In genomic region chr6:87672661-87673060, GRCm38 (mm10) we compare ENCODE assay signal across 9 mouse cellular contexts. TPM values are rescaled to one million over a fixed set of nuclear protein-coding genes. Genes with fewer than 3 reads are reported as not detected.
A peak's percentile ranks its signal among the peaks of the same experiment; 100 is the strongest.
DNase-seq lines count a peak whose midpoint lies in the region; ATAC-seq and TF ChIP-seq lines count a peak whose summit lies in the region.
"Had no signal": no experiment of that assay in that cellular context is flagged by ENCODE, and none has a peak within 500 bp of the region (broad histone marks: within the 10 kb centered on the region; RNA-seq: fewer than 3 reads in every experiment).

No protein-coding gene starts in this region.

- peaks cover 1% of the 10 kb centered on the region for H3K4me1 ChIP-seq in heart, adult 2 months (ENCODE audit: control insufficient read depth, insufficient read depth, low read length)
- peaks cover 31% of the 10 kb centered on the region for H3K4me1 ChIP-seq in E14TG2a.4 (replicated peaks; ENCODE audit: low read depth, low read length)
- H3K4me1 ChIP-seq in forebrain, embryonic 15.5 days, result peaks cover 23% of the 10 kb centered on the region
- H3K4me1 ChIP-seq in liver, embryonic 14.5 days (replicated peaks; ENCODE audit: control insufficient read depth in 2 of 2, insufficient read depth in 2 of 2, low read length in 1 of 2), result peaks cover 45% of the 10 kb centered on the region in 2 experiments

- no peak for TF ChIP-seq EP300 in heart, adult 2 months (IDR thresholded peaks at IDR 0.05; ENCODE audit: insufficient read depth, low read depth, low read length)
- no peak for TF ChIP-seq EP300 in liver, embryonic 14.5 days (IDR thresholded peaks at IDR 0.05; ENCODE audit: low read depth)

- peak; percentile 4; the same call in 1 of the 2 replicates for ATAC-seq in forebrain, embryonic 15.5 days (replicated peaks)
- ATAC-seq in liver, embryonic 14.5 days (ENCODE audit: insufficient read depth), result no peak

- peak overlapping the region; percentile 44 for H3K4me2 ChIP-seq in forebrain, embryonic 15.5 days (replicated peaks)
- peak overlapping the region; percentile 63 for H3K4me2 ChIP-seq in liver, embryonic 14.5 days (ENCODE audit: low read depth)

- peak overlapping the region; percentile 61; the same call in 1 of the 2 replicates for H3K27ac ChIP-seq in heart, adult 2 months
- H3K27ac ChIP-seq in forebrain, embryonic 15.5 days (replicated peaks), result no peak overlapping the region
- peak overlapping the region; percentile 63 for H3K27ac ChIP-seq in liver, embryonic 14.5 days

- no peak for TF ChIP-seq CTCF in heart, adult 2 months (IDR thresholded peaks at IDR 0.05)
- TF ChIP-seq CTCF in E14TG2a.4 (conservative IDR thresholded peaks at IDR 0.05; ENCODE audit: low read length), result no peak
- TF ChIP-seq CTCF in liver, embryonic 14.5 days (IDR thresholded peaks at IDR 0.05; ENCODE audit: low read depth), result no peak

- intact Hi-C loops in heart, adult 2 months (cut with DNase I), result loop anchor here (5.0 kb wide), 1 partner anchor 275 kb away; no protein-coding TSS in a partner anchor
- intact Hi-C loops in heart, postnatal 36 days (cut with DNase I), result loop anchor here (5.0 kb wide), 2 partner anchors 140 to 275 kb away; partner anchors contain the start of gene Rab43

- no peaks in the 10 kb centered on the region for H3K27me3 ChIP-seq in heart, adult 2 months (ENCODE audit: control insufficient read depth, insufficient read depth, low read length)
- no peaks in the 10 kb centered on the region for H3K27me3 ChIP-seq in E14TG2a.4 (ENCODE audit: insufficient read depth, low read length)
- H3K27me3 ChIP-seq in forebrain, embryonic 15.5 days, result no peaks in the 10 kb centered on the region
- no peaks in the 10 kb centered on the region for H3K27me3 ChIP-seq in liver, embryonic 14.5 days (ENCODE audit: control insufficient read depth, insufficient read depth, low read length)
- H3K27me3 ChIP-seq: Patski had no signal

- no peaks in the 10 kb centered on the region for H3K79me2 ChIP-seq in heart, adult 2 months (replicated peaks; ENCODE audit: control insufficient read depth, insufficient read depth, low read length)

- H3K36me3 ChIP-seq in heart, adult 2 months (ENCODE audit: control insufficient read depth, insufficient read depth, low read length), result 0 out of 2 replicates have a peak, but pooled peaks cover 3% of the 10 kb centered on the region
- H3K36me3 ChIP-seq in E14TG2a.4 (ENCODE audit: insufficient read depth, low read length), result no peaks in the 10 kb centered on the region
- H3K36me3 ChIP-seq in forebrain, embryonic 15.5 days, result no peaks in the 10 kb centered on the region
- no peaks in the 10 kb centered on the region for H3K36me3 ChIP-seq in liver, embryonic 14.5 days (replicated peaks; ENCODE audit: control insufficient read depth, insufficient read depth, low read depth)

- DNase-seq in heart, adult 2 months, result no peak
- no peak for DNase-seq in heart, postnatal 36 days
- DNase-seq in liver, embryonic 14.5 days (ENCODE audit: low read depth in 3 of 3, low spot score in 3 of 3), result no peak
- no peak for DNase-seq in adrenal gland, adult 18-20 months (ENCODE audit: low spot score in 2 of 2)
- no peak for DNase-seq in adrenal gland, postnatal 36 days
- DNase-seq in right cerebral cortex, postnatal 10 days (ENCODE audit: low spot score in 2 of 2), result no peak

- 47% methylated on average over 4 of the region's 4 CpGs for WGBS in heart, adult 2 months
- 49% methylated on average over 4 of the region's 4 CpGs for WGBS in forebrain, embryonic 15.5 days
- WGBS in liver, embryonic 14.5 days (ENCODE audit: insufficient replicate concordance), result 29% methylated on average over 4 of the region's 4 CpGs

- no peak for TF ChIP-seq POLR2A in heart, adult 2 months (IDR thresholded peaks at IDR 0.05; ENCODE audit: insufficient read depth, low read depth, low read length)

- H3K4me3 ChIP-seq in heart, adult 2 months, result peak overlapping the region; percentile 28
- H3K4me3 ChIP-seq in E14TG2a.4 (replicated peaks; ENCODE audit: low read length), result peak overlapping the region; percentile 93
- H3K4me3 ChIP-seq in forebrain, embryonic 15.5 days, result peak overlapping the region; percentile 79
- peak overlapping the region in 1 of 2 experiments; percentile 95; a peak in 3 of 4 replicates for H3K4me3 ChIP-seq in liver, embryonic 14.5 days (ENCODE audit: insufficient read depth in 1 of 2, low read depth in 2 of 2, low read length in 2 of 2)

- no peak overlapping the region for H3K9ac ChIP-seq in heart, adult 2 months (ENCODE audit: low read depth, low read length)
- H3K9ac ChIP-seq in forebrain, embryonic 15.5 days (replicated peaks), result no peak overlapping the region; the same call in 1 of the 2 replicates
- H3K9ac ChIP-seq in liver, embryonic 14.5 days (replicated peaks), result peak overlapping the region; percentile 56

- no peaks in the 10 kb centered on the region for H3K9me3 ChIP-seq in E14TG2a.4 (ENCODE audit: low read length)
- no peaks in the 10 kb centered on the region for H3K9me3 ChIP-seq in forebrain, embryonic 15.5 days
- H3K9me3 ChIP-seq in liver, embryonic 14.5 days (ENCODE audit: control insufficient read depth, low read length), result no peaks in the 10 kb centered on the region

RNA-seq across cellular contexts. Expression of gene Aplf, which starts 0.7 kb away (rescaled TPM):
- 1 to 10 TPM; 2.1 to 2.6 TPM for total RNA-seq in heart, adult 2 months (2021)
- 1.4 and 2.1 TPM in 2 replicates for polyA plus RNA-seq in heart, adult 2 months (2012; rRNA removed)
- total RNA-seq in heart, postnatal 36 days (2021), result 1 to 10 TPM; 2.3 to 3.4 TPM
- 12.9 and 13.9 TPM in 2 replicates for polyA plus RNA-seq in forebrain, embryonic 15.5 days (2015; fragmentation: Nextera tagmentation; extraction: Ambion mirVana)
- 6.6 and 9.5 TPM in 2 replicates for polyA plus RNA-seq in liver, embryonic 14.5 days (2012; rRNA removed)
- polyA plus RNA-seq in liver, embryonic 14.5 days (2014; fragmentation: Nextera tagmentation; extraction: Ambion mirVana), result 16.5 and 17.9 TPM in 2 replicates
- total RNA-seq in adrenal gland, adult 18-20 months (2021), result 1 to 10 TPM; 4.4 to 7.5 TPM
- total RNA-seq in adrenal gland, postnatal 36 days (2021), result 1 to 10 TPM; 5.8 to 8.0 TPM

RNA-seq across cellular contexts. Expression of gene Efcc1, which starts 58.0 kb away (rescaled TPM):
- total RNA-seq in heart, adult 2 months (2021), result 1 to 10 TPM in 1 of 2 experiments, under 1 TPM in 1; 0.86 to 1.2 TPM
- 1.3 and 2.5 TPM in 2 replicates for polyA plus RNA-seq in heart, adult 2 months (2012; rRNA removed)
- 1 to 10 TPM; 1.2 to 1.4 TPM for total RNA-seq in heart, postnatal 36 days (2021)
- 2.0 TPM in 2 replicates for polyA plus RNA-seq in forebrain, embryonic 15.5 days (2015; fragmentation: Nextera tagmentation; extraction: Ambion mirVana)
- 0.09 and 0.16 TPM in 2 replicates for polyA plus RNA-seq in liver, embryonic 14.5 days (2012; rRNA removed)
- polyA plus RNA-seq in liver, embryonic 14.5 days (2014; fragmentation: Nextera tagmentation; extraction: Ambion mirVana), result 0.17 and 0.27 TPM in 2 replicates
- total RNA-seq in adrenal gland, adult 18-20 months (2021), result under 1 TPM; 0.27 to 0.51 TPM
- total RNA-seq in adrenal gland, postnatal 36 days (2021), result under 1 TPM; 0.63 to 0.82 TPM
